Mouse (Mus musculus): Measurements from ENCODE around the gene Cyp4a29.

DNA sequence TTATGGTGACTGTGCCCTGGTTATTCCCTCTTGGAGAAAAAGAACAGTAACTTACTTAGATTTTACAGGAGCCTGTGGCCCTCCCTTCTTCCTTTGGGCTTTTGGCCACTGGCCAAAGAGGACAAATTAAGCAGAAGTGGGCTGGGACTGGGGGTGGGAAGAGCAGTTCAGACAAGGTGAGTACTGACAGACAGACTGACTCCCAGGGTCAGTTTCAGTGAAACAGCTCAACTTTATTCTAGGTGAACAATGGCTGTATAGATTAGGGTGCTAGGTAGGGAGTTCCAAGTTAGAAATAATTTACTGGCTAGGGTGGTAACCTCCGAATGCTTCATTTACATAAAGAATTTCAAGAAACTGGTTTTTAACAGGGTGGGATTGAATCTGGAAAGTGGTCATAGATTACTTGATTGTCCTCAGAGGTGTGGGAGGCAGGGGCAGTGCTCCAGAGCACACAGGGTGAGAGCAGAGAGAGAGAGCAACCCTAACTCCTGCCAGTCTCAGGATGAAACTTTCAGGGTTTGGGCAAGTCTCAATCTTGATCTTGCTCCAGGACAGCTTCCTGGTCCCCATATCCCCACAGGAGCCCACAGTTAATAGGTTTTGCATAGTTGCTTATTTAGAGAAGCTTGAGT lies 5.3 kb upstream of the Cyp4a29 start:
- TF ChIP-seq CTCF (IDR thresholded peaks at IDR 0.05; ENCODE audit: borderline replicate concordance, insufficient read depth, low read depth, low read length) (no peak), POLR2A (IDR thresholded peaks at IDR 0.05; ENCODE audit: borderline replicate concordance, insufficient read depth, low read length) (no peak)
